Mouse (Mus musculus): ENCODE measurements around the gene Zfp523.

DNA sequence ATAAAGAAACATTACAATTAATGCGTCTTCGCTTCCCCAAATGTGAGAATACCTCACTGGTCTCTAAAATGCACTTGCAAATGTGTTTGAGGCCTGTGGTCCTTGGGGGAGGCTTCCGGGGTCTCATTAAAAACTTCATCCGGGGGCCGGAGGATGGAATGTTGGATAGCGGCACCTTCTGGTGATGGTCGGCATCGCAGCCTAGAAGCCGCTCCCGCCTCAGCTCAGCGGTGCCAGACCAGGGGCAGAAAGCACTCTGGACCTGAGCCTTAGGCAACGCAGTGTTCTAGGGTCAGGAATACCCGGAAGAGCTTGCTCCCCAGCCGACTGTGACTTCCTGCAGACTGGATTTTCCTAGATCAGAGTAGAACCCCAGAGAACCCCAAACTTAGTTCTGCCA, 43.7 kb upstream of the Zfp523 start:
- TF ChIP-seq CTCF (IDR thresholded peaks at IDR 0.05; ENCODE audit: borderline replicate concordance, insufficient read depth, low read depth, low read length), result peak; percentile 69
- TF ChIP-seq POLR2A (IDR thresholded peaks at IDR 0.05; ENCODE audit: borderline replicate concordance, insufficient read depth, low read length), result no peak

All from cerebellum, adult 2 months (tissue).